Mouse (Mus musculus): ENCODE measurements at regions not wholly inside any gene's neighbourhood (a gene's known extent, or its start where the extent isn't known, plus 50 kb on each side); places are given as distances from the start of the nearest gene placed in this dataset.
A peak's percentile ranks its signal among the peaks of the same experiment; 100 is the strongest.

- Histone ChIP-seq H3K4me1 (ENCODE audit: insufficient read depth) (no peaks in the 10 kb centered on the region), H3K27me3 (ENCODE audit: insufficient read depth, low read length) (no peaks in the 10 kb centered on the region), H3K9me3 (ENCODE audit: low read length) (no peaks in the 10 kb centered on the region), H3K9ac (no peak overlapping the region), H3K4me2 (ENCODE audit: low read depth) (no peak overlapping the region), H3K4me3 (ENCODE audit: low read depth, low read length) (no peak overlapping the region), H3K27ac (ENCODE audit: low read depth, low read length) (no peak overlapping the region), H3K36me3 (ENCODE audit: insufficient read depth) (no peaks in the 10 kb centered on the region)
- ATAC-seq: peak; percentile 80
- peak; percentile 20 for DNase-seq
- no peak for TF ChIP-seq CTCF (IDR thresholded peaks at IDR 0.05; ENCODE audit: low read depth)
- 61% methylated on average over 3 of the region's 3 CpGs for WGBS
These were observed 874.4 kb downstream of the Car8 start for GRCm38 (mm10) chr4:7364238-7365040.

- Histone ChIP-seq H3K27me3 (ENCODE audit: insufficient read depth, low read length) (no peaks in the 10 kb centered on the region), H3K9ac (no peak overlapping the region), H3K9me3 (ENCODE audit: low read length) (no peaks in the 10 kb centered on the region), H3K4me3 (ENCODE audit: low read depth, low read length) (no peak overlapping the region), H3K36me3 (ENCODE audit: insufficient read depth) (no peaks in the 10 kb centered on the region), H3K4me2 (ENCODE audit: low read depth) (no peak overlapping the region), H3K4me1 (ENCODE audit: insufficient read depth) (no peaks in the 10 kb centered on the region), H3K27ac (ENCODE audit: low read depth, low read length) (no peak overlapping the region)
- no peak for DNase-seq
- WGBS: 65% methylated on average over 2 of the region's 2 CpGs
- no peak for TF ChIP-seq CTCF (IDR thresholded peaks at IDR 0.05; ENCODE audit: low read depth)
- no peak for ATAC-seq
These were observed 875.3 kb downstream of the Car8 start for GRCm38 (mm10) chr4:7363508-7363907.

- Histone ChIP-seq H3K27me3 (ENCODE audit: insufficient read depth, low read length) (no peaks in the 10 kb centered on the region), H3K9ac (no peak overlapping the region), H3K4me3 (ENCODE audit: low read depth, low read length) (no peak overlapping the region), H3K4me2 (ENCODE audit: low read depth) (no peak overlapping the region), H3K9me3 (ENCODE audit: low read length) (no peaks in the 10 kb centered on the region), H3K4me1 (ENCODE audit: insufficient read depth) (no peaks in the 10 kb centered on the region), H3K27ac (ENCODE audit: low read depth, low read length) (no peak overlapping the region), H3K36me3 (ENCODE audit: insufficient read depth) (no peaks in the 10 kb centered on the region)
- no peak for TF ChIP-seq CTCF (IDR thresholded peaks at IDR 0.05; ENCODE audit: low read depth)
- 87% methylated on average over 3 of the region's 3 CpGs for WGBS
- ATAC-seq: no peak
- DNase-seq: no peak
These were observed 882.6 kb downstream of the Car8 start for GRCm38 (mm10) chr4:7356202-7356601.

- Histone ChIP-seq H3K9ac (no peak overlapping the region), H3K36me3 (ENCODE audit: insufficient read depth) (no peaks in the 10 kb centered on the region), H3K4me3 (ENCODE audit: low read depth, low read length) (no peak overlapping the region), H3K9me3 (ENCODE audit: low read length) (no peaks in the 10 kb centered on the region), H3K27me3 (ENCODE audit: insufficient read depth, low read length) (no peaks in the 10 kb centered on the region), H3K4me1 (ENCODE audit: insufficient read depth) (no peaks in the 10 kb centered on the region), H3K27ac (ENCODE audit: low read depth, low read length) (no peak overlapping the region), H3K4me2 (ENCODE audit: low read depth) (no peak overlapping the region)
- no peak for TF ChIP-seq CTCF (IDR thresholded peaks at IDR 0.05; ENCODE audit: low read depth)
- 92% methylated on average over 1 of the region's 1 CpGs for WGBS
- DNase-seq (no peak), ATAC-seq (no peak)
These were observed 891.5 kb downstream of the Car8 start for GRCm38 (mm10) chr4:7347317-7347716.

- H3K36me3 ChIP-seq (ENCODE audit: insufficient read depth): no peaks in the 10 kb centered on the region
- TF ChIP-seq CTCF (IDR thresholded peaks at IDR 0.05; ENCODE audit: low read depth): no peak
- no peaks in the 10 kb centered on the region for H3K27me3 ChIP-seq (ENCODE audit: insufficient read depth, low read length)
- no peak overlapping the region for H3K9ac ChIP-seq
- 100% methylated on average over 1 of the region's 1 CpGs for WGBS
- ATAC-seq (no peak), DNase-seq (no peak)
- H3K9me3 ChIP-seq (ENCODE audit: low read length): no peaks in the 10 kb centered on the region
- no peak overlapping the region for H3K4me2 ChIP-seq (ENCODE audit: low read depth)
- H3K27ac ChIP-seq (ENCODE audit: low read depth, low read length): no peak overlapping the region
- no peaks in the 10 kb centered on the region for H3K4me1 ChIP-seq (ENCODE audit: insufficient read depth)
- H3K4me3 ChIP-seq (ENCODE audit: low read depth, low read length): no peak overlapping the region
These were observed 897.7 kb downstream of the Car8 start for GRCm38 (mm10) chr4:7341159-7341558.

GRCm38 (mm10) chr4:7314261-7314660 is 924.6 kb downstream of the Car8 start:
- H3K9ac ChIP-seq: no peak overlapping the region
- H3K27me3 ChIP-seq (ENCODE audit: insufficient read depth, low read length): no peaks in the 10 kb centered on the region
- H3K9me3 ChIP-seq (ENCODE audit: low read length): no peaks in the 10 kb centered on the region
- DNase-seq (no peak), ATAC-seq (no peak)
- H3K4me3 ChIP-seq (ENCODE audit: low read depth, low read length): no peak overlapping the region
- H3K4me1 ChIP-seq (ENCODE audit: insufficient read depth): no peaks in the 10 kb centered on the region
- H3K36me3 ChIP-seq (ENCODE audit: insufficient read depth): no peaks in the 10 kb centered on the region
- 86% methylated on average over 4 of the region's 4 CpGs for WGBS
- H3K27ac ChIP-seq (ENCODE audit: low read depth, low read length): no peak overlapping the region
- no peak overlapping the region for H3K4me2 ChIP-seq (ENCODE audit: low read depth)
- no peak for TF ChIP-seq CTCF (IDR thresholded peaks at IDR 0.05; ENCODE audit: low read depth)

- Histone ChIP-seq H3K4me2 (ENCODE audit: low read depth) (no peak overlapping the region), H3K27me3 (ENCODE audit: insufficient read depth, low read length) (no peaks in the 10 kb centered on the region), H3K36me3 (ENCODE audit: insufficient read depth) (no peaks in the 10 kb centered on the region), H3K27ac (ENCODE audit: low read depth, low read length) (no peak overlapping the region), H3K4me3 (ENCODE audit: low read depth, low read length) (no peak overlapping the region), H3K4me1 (ENCODE audit: insufficient read depth) (no peaks in the 10 kb centered on the region), H3K9me3 (ENCODE audit: low read length) (no peaks in the 10 kb centered on the region), H3K9ac (no peak overlapping the region)
- no peak for DNase-seq
- TF ChIP-seq CTCF (IDR thresholded peaks at IDR 0.05; ENCODE audit: low read depth): no peak
- 75% methylated on average over 2 of the region's 2 CpGs for WGBS
- ATAC-seq: no peak
These were observed 925.6 kb downstream of the Car8 start for GRCm38 (mm10) chr4:7313219-7313618.
